Mouse (Mus musculus): ENCODE results near the gene Chpf2.

DNA sequence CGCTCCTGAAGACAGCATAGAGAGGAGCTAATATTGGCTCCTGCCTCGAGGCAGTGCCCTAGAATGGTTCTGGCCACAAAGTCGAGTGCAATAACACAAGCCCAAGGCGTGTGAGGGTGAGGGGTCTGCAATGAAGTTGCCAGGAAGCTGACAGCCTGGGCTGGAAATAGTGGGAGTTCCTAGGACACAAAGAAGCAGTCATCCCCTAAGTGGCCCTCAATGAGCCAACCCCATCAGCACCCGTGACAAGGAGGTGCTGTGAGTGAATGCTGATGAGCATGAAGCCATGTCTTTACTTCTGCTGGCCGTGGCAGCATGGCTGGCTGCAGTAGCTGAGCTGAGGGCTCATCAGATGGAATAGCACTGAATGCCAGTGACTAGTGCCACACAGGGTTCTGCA lies 28.6 kb downstream of the Chpf2 start:
- TF ChIP-seq GATA1 (IDR thresholded peaks at IDR 0.05; ENCODE audit: borderline replicate concordance, low read length) (no peak), FLI1 (IDR thresholded peaks at IDR 0.05; ENCODE audit: low read length) (no peak)

All from megakaryocyte, embryonic 14.5 days (primary cell).